Mouse (Mus musculus) midbrain, postnatal 0 days (tissue): ENCODE results near the gene Rsg1. TPM values are rescaled to one million over a fixed set of nuclear protein-coding genes. Genes with fewer than 3 reads are reported as not detected.

Experiments used
- ATAC-seq: fragments of 200-750 bp; cut with Nextera tagmentation; 2 replicates; pipeline ENCODE4 v1.8.0; 2017; ENCODE audit warnings: moderate number of reproducible peaks, mild to moderate bottlenecking, moderate TSS enrichment, moderate library complexity; ENCODE audit not compliant: low FRiP score
- DNase-seq: peaks from one replicate; pipeline ENCODE4 v3.0.0-alpha.2; 2015; ENCODE audit warnings: low spot score
- H3K27ac ChIP-seq: fragments of 300-500 bp; sonication (generic); 2 replicates; pipeline ENCODE4 v1.5.1; 2014; ENCODE audit warnings: low read depth, mild to moderate bottlenecking, low read length, mixed read lengths
- H3K27me3 ChIP-seq: fragments of 300-500 bp; sonication (generic); 2 replicates; pipeline ENCODE4 v1.6.1; 2014; ENCODE audit warnings: low read length, control low read depth, mixed read lengths; ENCODE audit not compliant: insufficient read depth
- H3K36me3 ChIP-seq: fragments of 300-500 bp; sonication (generic); 2 replicates; pipeline ENCODE4 v1.6.1; 2014; ENCODE audit warnings: low read length, control low read depth, mixed read lengths; ENCODE audit not compliant: insufficient read depth
- H3K4me1 ChIP-seq: fragments of 300-500 bp; sonication (generic); 2 replicates; pipeline ENCODE4 v1.6.1; 2014; ENCODE audit warnings: mild to moderate bottlenecking, control low read depth, antibody characterized with exemption, low read length, mixed read lengths; ENCODE audit not compliant: insufficient read depth
- H3K4me2 ChIP-seq: fragments of 300-500 bp; sonication (generic); 2 replicates; pipeline ENCODE4 v1.6.1; 2014; ENCODE audit warnings: low read depth, mild to moderate bottlenecking, low read length, mixed read lengths; ENCODE audit not compliant: poor library complexity, severe bottlenecking
- H3K4me3 ChIP-seq: fragments of 300-500 bp; sonication (generic); 2 replicates; pipeline ENCODE4 v1.5.1; 2014; ENCODE audit warnings: low read depth, mild to moderate bottlenecking, low read length, moderate library complexity
- H3K9ac ChIP-seq: fragments of 300-500 bp; sonication (generic); replicated peaks from 2 replicates; pipeline ENCODE4 v1.6.1; 2014; ENCODE audit warnings: mild to moderate bottlenecking, low read length, moderate library complexity, mixed read lengths; ENCODE audit not compliant: poor library complexity, severe bottlenecking
- H3K9me3 ChIP-seq: fragments of 300-500 bp; sonication (generic); 2 replicates; pipeline ENCODE4 v1.6.1; 2016; ENCODE audit warnings: low read length, control low read depth
- CTCF ChIP-seq: IDR thresholded peaks from 2 replicates; pipeline ENCODE4 v1.5.1; 2016; ENCODE audit warnings: antibody characterized with exemption, mild to moderate bottlenecking
- WGBS: fragments of 180-500 bp; shearing (Covaris S2); extraction: QIAGEN DNeasy Blood & Tissue Kit; methylation state at CpG from one replicate; pipeline ENCODE4 v1.1.7; 2014; 5-methylcytosine and 5-hydroxymethylcytosine counted together
- polyA plus RNA-seq: library from polyadenylated mRNA; unstranded; fragments of >200 nt; fragmentation: Nextera tagmentation; extraction: Ambion mirVana; gene quantifications from 2 replicates; pipeline ENCODE4 v1.2.1, GENCODE M21; 2015
- total RNA-seq: library from RNA; depleted of rRNA; stranded (reverse); fragments of >200 nt; gene quantifications from 2 replicates; pipeline ENCODE4 v1.2.3, GENCODE M21; 2014; rRNA removed

Gene Rsg1
- total and polyA plus RNA-seq, 2 experiments from 2014 or later: 5.3 to 6.0 TPM

DNA sequence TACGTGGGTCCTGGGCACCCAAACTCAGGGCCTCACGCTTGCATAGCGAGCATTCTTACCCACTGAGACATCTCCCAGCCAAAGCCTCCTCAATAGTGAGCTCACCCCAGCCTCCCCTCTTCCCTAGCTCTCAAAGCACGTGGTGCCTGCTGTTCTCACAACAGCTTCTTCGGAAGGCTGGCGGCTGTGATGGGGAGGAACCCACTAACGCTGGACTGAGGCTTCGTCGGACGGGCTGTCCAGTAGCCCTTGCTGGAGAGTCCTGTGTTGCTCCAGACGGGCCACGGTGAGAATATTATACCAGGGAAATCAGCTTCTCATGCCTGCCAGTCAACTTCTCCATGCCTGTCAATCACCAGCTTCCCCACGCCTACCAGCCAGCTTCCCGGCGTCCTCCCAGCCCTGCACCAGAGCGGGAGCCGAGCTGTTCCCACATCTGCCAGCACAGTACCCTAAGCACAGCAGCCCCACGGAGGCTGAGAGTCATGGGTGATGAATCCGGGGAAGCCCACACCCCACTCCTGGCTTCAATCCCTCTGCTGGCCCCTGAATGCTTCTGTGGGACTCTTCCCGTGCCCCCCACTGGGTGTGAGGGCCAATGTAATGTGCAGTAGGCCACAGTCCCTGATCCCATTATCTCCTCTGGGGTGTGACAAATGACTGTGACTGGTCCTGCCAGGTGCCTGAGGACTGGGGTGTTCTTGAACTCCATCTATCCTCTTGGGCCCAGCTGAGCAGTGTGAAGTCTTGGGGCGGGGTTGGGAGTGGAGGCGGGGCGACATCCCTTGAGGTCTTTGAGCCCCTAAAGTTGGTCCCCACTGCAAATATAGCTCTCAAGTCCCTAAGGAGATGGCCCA lies 61.0 kb downstream of the Rsg1 start:
- 0 out of 2 replicates have a peak, but pooled peaks have one; percentile 39 for ATAC-seq
- no peak overlapping the region for H3K9ac ChIP-seq
- TF ChIP-seq CTCF: no peak
- no peaks in the 10 kb centered on the region for H3K36me3 ChIP-seq
- H3K9me3 ChIP-seq: no peaks in the 10 kb centered on the region
- H3K4me2 ChIP-seq: peak overlapping the region; percentile 19
- H3K27me3 ChIP-seq: no peaks in the 10 kb centered on the region
- DNase-seq: no peak
- 0 out of 2 replicates have a peak, but pooled peaks cover 3% of the 10 kb centered on the region for H3K4me1 ChIP-seq
- H3K27ac ChIP-seq: no peak overlapping the region
- WGBS: 14% methylated on average over 22 of the region's 23 CpGs
- H3K4me3 ChIP-seq: no peak overlapping the region

Other genes starting within 250 kb of the Rsg1 start
- gene Atp13a2, start 227.1 kb upstream of the Rsg1 start, total RNA-seq: 379 and 419 TPM in 2 replicates
- 182 and 201 TPM in 2 replicates for gene Atp13a2, start 227.1 kb upstream of the Rsg1 start, polyA plus RNA-seq
- gene Mfap2, start 203.5 kb upstream of the Rsg1 start, total RNA-seq: 19.5 and 32.4 TPM in 2 replicates
- gene Mfap2, start 203.5 kb upstream of the Rsg1 start, polyA plus RNA-seq: 103 and 104 TPM in 2 replicates
- 22.0 and 33.2 TPM in 2 replicates for gene Crocc, start 153.4 kb upstream of the Rsg1 start, total RNA-seq
- gene Crocc, start 153.4 kb upstream of the Rsg1 start, polyA plus RNA-seq: 3.2 and 4.2 TPM in 2 replicates
- gene Necap2, start 135.6 kb upstream of the Rsg1 start, total RNA-seq: 51.4 and 54.5 TPM in 2 replicates
- gene Necap2, start 135.6 kb upstream of the Rsg1 start, polyA plus RNA-seq: 42.2 and 51.1 TPM in 2 replicates
- gene Spata21, start 125.6 kb upstream of the Rsg1 start, total RNA-seq: 0.27 and 4.4 TPM in 2 replicates
- gene Spata21, start 125.6 kb upstream of the Rsg1 start, polyA plus RNA-seq: 0.25 and 1.4 TPM in 2 replicates
- 58.7 and 64.3 TPM in 2 replicates for gene Szrd1, start 74.2 kb upstream of the Rsg1 start, total RNA-seq
- gene Szrd1, start 74.2 kb upstream of the Rsg1 start, polyA plus RNA-seq: 13.5 and 16.2 TPM in 2 replicates
- 23.6 and 26.6 TPM in 2 replicates for gene Fbxo42, start 66.0 kb upstream of the Rsg1 start, total RNA-seq
- gene Fbxo42, start 66.0 kb upstream of the Rsg1 start, polyA plus RNA-seq: 16.9 and 17.7 TPM in 2 replicates
- 0.76 and 1.3 TPM in 2 replicates for gene Arhgef19, start 25.5 kb downstream of the Rsg1 start, total RNA-seq
- 1.1 and 1.3 TPM in 2 replicates for gene Arhgef19, start 25.5 kb downstream of the Rsg1 start, polyA plus RNA-seq
- gene Epha2, start 87.3 kb downstream of the Rsg1 start, total RNA-seq: 3.1 and 3.2 TPM in 2 replicates
- 0.27 and 0.30 TPM in 2 replicates for gene Epha2, start 87.3 kb downstream of the Rsg1 start, polyA plus RNA-seq
- gene Fam131c, start 154.3 kb downstream of the Rsg1 start, total RNA-seq: 105 and 119 TPM in 2 replicates
- gene Fam131c, start 154.3 kb downstream of the Rsg1 start, polyA plus RNA-seq: 56.7 and 60.2 TPM in 2 replicates
- not detected in 2 replicates for gene Clcnka, start 184.8 kb downstream of the Rsg1 start, total RNA-seq
- 0.07 and 0.12 TPM in 2 replicates for gene Clcnka, start 184.8 kb downstream of the Rsg1 start, polyA plus RNA-seq
- not detected in 2 replicates for gene Clcnkb, start 202.1 kb downstream of the Rsg1 start, total RNA-seq
- gene Clcnkb, start 202.1 kb downstream of the Rsg1 start, polyA plus RNA-seq: 0.27 and 0.43 TPM in 2 replicates
- gene Hspb7, start 206.8 kb downstream of the Rsg1 start, total RNA-seq: 0.05 TPM in 1 of 2 replicates, not detected in the other
- gene Hspb7, start 206.8 kb downstream of the Rsg1 start, polyA plus RNA-seq: 0.10 and 0.12 TPM in 2 replicates
- 1.9 and 4.5 TPM in 2 replicates for gene Srarp, start 222.1 kb downstream of the Rsg1 start, total RNA-seq
- 0.52 and 0.76 TPM in 2 replicates for gene Srarp, start 222.1 kb downstream of the Rsg1 start, polyA plus RNA-seq
- gene Zbtb17, start 230.7 kb downstream of the Rsg1 start, total RNA-seq: 31.0 and 34.4 TPM in 2 replicates
- 30.1 and 30.8 TPM in 2 replicates for gene Zbtb17, start 230.7 kb downstream of the Rsg1 start, polyA plus RNA-seq